Mouse (Mus musculus): ENCODE data around the gene Barx2.
A peak's percentile ranks its signal among the peaks of the same experiment; 100 is the strongest.

The Barx2 gene

GRCm38 (mm10) chr9:31888333-31888732, 24.9 kb downstream of the Barx2 start:
- no peak for DNase-seq (ENCODE audit: low spot score in 2 of 2)

GRCm38 (mm10) chr9:31886258-31886657, 27.0 kb downstream of the Barx2 start:
- DNase-seq (ENCODE audit: low spot score in 2 of 2), result peak in 1 of 2 experiments; percentile 21

- peak in 1 of 2 experiments; percentile 8 for DNase-seq (ENCODE audit: low spot score in 2 of 2)
Observed at GRCm38 (mm10) chr9:31882376-31882775, 30.9 kb downstream of the Barx2 start.

GRCm38 (mm10) chr9:31875556-31875955, 37.7 kb downstream of the Barx2 start:
- DNase-seq (ENCODE audit: low spot score in 2 of 2), result no peak

GRCm38 (mm10) chr9:31874236-31874635, 39.0 kb downstream of the Barx2 start:
- DNase-seq (ENCODE audit: low spot score in 2 of 2), result no peak

GRCm38 (mm10) chr9:31871410-31871809, 41.9 kb downstream of the Barx2 start:
- DNase-seq (ENCODE audit: low spot score in 2 of 2), result no peak

GRCm38 (mm10) chr9:31868823-31869460, 44.3 kb downstream of the Barx2 start:
- no peak for DNase-seq (ENCODE audit: low spot score in 2 of 2)

GRCm38 (mm10) chr9:31863830-31864229, 49.4 kb downstream of the Barx2 start:
- DNase-seq (ENCODE audit: low spot score in 2 of 2), result no peak

- DNase-seq (ENCODE audit: low spot score in 2 of 2), result no peak
Observed at GRCm38 (mm10) chr9:31859446-31859845, 53.8 kb downstream of the Barx2 start.

- peak; percentile 38 to 48 for DNase-seq (ENCODE audit: low spot score in 2 of 2)
Observed at GRCm38 (mm10) chr9:31858720-31859340, 54.4 kb downstream of the Barx2 start.

GRCm38 (mm10) chr9:31857512-31857911, 55.8 kb downstream of the Barx2 start:
- peak; percentile 33 to 52 for DNase-seq (ENCODE audit: low spot score in 2 of 2)

- peak; percentile 59 to 61 for DNase-seq (ENCODE audit: low spot score in 2 of 2)
Observed at GRCm38 (mm10) chr9:31856437-31856836, 56.8 kb downstream of the Barx2 start.

GRCm38 (mm10) chr9:31855668-31856067, 57.6 kb downstream of the Barx2 start:
- no peak for DNase-seq (ENCODE audit: low spot score in 2 of 2)

- no peak for DNase-seq (ENCODE audit: low spot score in 2 of 2)
Observed at GRCm38 (mm10) chr9:31851710-31852109, 61.6 kb downstream of the Barx2 start.

- no peak for DNase-seq (ENCODE audit: low spot score in 2 of 2)
Observed at GRCm38 (mm10) chr9:31850706-31851105, 62.6 kb downstream of the Barx2 start.

- no peak for DNase-seq (ENCODE audit: low spot score in 2 of 2)
Observed at GRCm38 (mm10) chr9:31849387-31849786, 63.9 kb downstream of the Barx2 start.

GRCm38 (mm10) chr9:31844614-31845013, 68.6 kb downstream of the Barx2 start:
- DNase-seq (ENCODE audit: low spot score in 2 of 2), result no peak

- no peak for DNase-seq (ENCODE audit: low spot score in 2 of 2)
Observed at GRCm38 (mm10) chr9:31841108-31841815, 72.0 kb downstream of the Barx2 start.

- DNase-seq (ENCODE audit: low spot score in 2 of 2), result no peak
Observed at GRCm38 (mm10) chr9:31840571-31840970, 72.7 kb downstream of the Barx2 start.

- no peak for DNase-seq (ENCODE audit: low spot score in 2 of 2)
Observed at GRCm38 (mm10) chr9:31840037-31840436, 73.2 kb downstream of the Barx2 start.

- DNase-seq (ENCODE audit: low spot score in 2 of 2), result no peak
Observed at GRCm38 (mm10) chr9:31839106-31840027, 73.9 kb downstream of the Barx2 start.

GRCm38 (mm10) chr9:31838047-31838446, 75.2 kb downstream of the Barx2 start:
- no peak for DNase-seq (ENCODE audit: low spot score in 2 of 2)

Measured in right cerebral cortex, adult 2 months (tissue).